Mouse (Mus musculus) leukemia stem cell, adult 10-12 weeks (primary cell): ENCODE results near the gene Gm49601. TPM values are rescaled to one million over a fixed set of nuclear protein-coding genes. Genes with fewer than 3 reads are reported as not detected.

Experiments used
- polyA plus RNA-seq: library from polyadenylated mRNA; stranded (reverse); fragments of >175 nt; gene quantifications from 2 replicates; pipeline ENCODE4 v1.2.3, GENCODE M21; 2012; ENCODE audit warnings: low replicate concordance

The Gm49601 gene
- polyA plus RNA-seq = 0.66 TPM in 1 of 2 replicates, not detected in the other

GRCm38 (mm10) chr16:18626376-18626878, at the start of gene Gm49601:
Gm49601 (minus strand) TSS chr16:18626427.

GRCm38 (mm10) chr16:18629390-18630231, 3.4 kb upstream of the Gm49601 start, which contains the start of gene Sept5:
Sept5 (minus strand) TSS chr16:18629954.

GRCm38 (mm10) chr16:18622019-18622418, 4.2 kb downstream of the Gm49601 start, which contains the start of gene Gp1bb:
Gp1bb (minus strand) TSS chr16:18622403.

GRCm38 (mm10) chr16:18589804-18590790, 36.1 kb downstream of the Gm49601 start, which contains the start of gene Tbx1:
Tbx1 (minus strand) TSS chr16:18590671.

Other genes with a start within 250 kb of the Gm49601 start
- 11.6 and 14.1 TPM in 2 replicates for gene Txnrd2, start 200.0 kb downstream of the Gm49601 start, polyA plus RNA-seq
- gene Comt, start 199.6 kb downstream of the Gm49601 start, polyA plus RNA-seq = 34.0 and 154 TPM in 2 replicates
- 18.6 and 20.1 TPM in 2 replicates for gene Gnb1l, start 127.7 kb downstream of the Gm49601 start, polyA plus RNA-seq
- gene Rtl10, start 127.5 kb downstream of the Gm49601 start, polyA plus RNA-seq = 2.5 and 4.0 TPM in 2 replicates
- gene Tbx1, start 35.8 kb downstream of the Gm49601 start, polyA plus RNA-seq = not detected in 2 replicates
- gene Gp1bb, start 4.0 kb downstream of the Gm49601 start, polyA plus RNA-seq = 3.7 and 15.7 TPM in 2 replicates
- 0.23 and 0.30 TPM in 2 replicates for gene Sept5, start 3.5 kb upstream of the Gm49601 start, polyA plus RNA-seq
- 4.8 and 13.2 TPM in 2 replicates for gene Cldn5, start 150.4 kb upstream of the Gm49601 start, polyA plus RNA-seq
- 10.1 and 30.6 TPM in 2 replicates for gene Ufd1, start 185.4 kb upstream of the Gm49601 start, polyA plus RNA-seq
- 19.7 and 32.4 TPM in 2 replicates for gene Cdc45, start 185.6 kb upstream of the Gm49601 start, polyA plus RNA-seq
- 46.2 and 98.5 TPM in 2 replicates for gene 2510002D24Rik, start 210.2 kb upstream of the Gm49601 start, polyA plus RNA-seq
- gene Gm28539, start 210.2 kb upstream of the Gm49601 start, polyA plus RNA-seq = not detected in 2 replicates